Mouse (Mus musculus) forebrain, embryonic 12.5 days (tissue): Measurements from ENCODE around the gene E4f1. TPM values are rescaled to one million over a fixed set of nuclear protein-coding genes. Genes with fewer than 3 reads are reported as not detected.
A peak's percentile ranks its signal among the peaks of the same experiment; 100 is the strongest.

Experiments
- ATAC-seq: fragments of 200-750 bp; cut with Nextera tagmentation; 2 replicates; pipeline ENCODE4 v1.8.0; 2017; ENCODE audit warnings: moderate TSS enrichment; ENCODE audit not compliant: low FRiP score
- H3K27ac ChIP-seq: fragments of 300-500 bp; sonication (generic); 2 replicates; pipeline ENCODE4 v1.5.1; 2016; ENCODE audit warnings: mild to moderate bottlenecking
- H3K27me3 ChIP-seq: fragments of 300-500 bp; sonication (generic); 2 replicates; pipeline ENCODE4 v1.6.1; 2016; ENCODE audit warnings: mild to moderate bottlenecking
- H3K36me3 ChIP-seq: fragments of 300-500 bp; sonication (generic); replicated peaks from 2 replicates; pipeline ENCODE4 v1.6.1; 2016; ENCODE audit warnings: mild to moderate bottlenecking
- H3K4me1 ChIP-seq: fragments of 300-500 bp; sonication (generic); 2 replicates; pipeline ENCODE4 v1.6.1; 2016
- H3K4me2 ChIP-seq: fragments of 300-500 bp; sonication (generic); 2 replicates; pipeline ENCODE4 v1.6.1; 2016; ENCODE audit warnings: mild to moderate bottlenecking, moderate library complexity
- H3K4me3 ChIP-seq: fragments of 300-500 bp; sonication (generic); replicated peaks from 2 replicates; pipeline ENCODE4 v1.5.1; 2016; ENCODE audit warnings: mild to moderate bottlenecking
- H3K9ac ChIP-seq: fragments of 300-500 bp; sonication (generic); 2 replicates; pipeline ENCODE4 v1.6.1; 2016; ENCODE audit warnings: mild to moderate bottlenecking
- H3K9me3 ChIP-seq: fragments of 300-500 bp; sonication (generic); 2 replicates; pipeline ENCODE4 v1.6.1; 2016
- WGBS: fragments of 180-500 bp; shearing (Covaris S2); methylation state at CpG from one replicate; pipeline ENCODE4 v1.1.7; 2016; 5-methylcytosine and 5-hydroxymethylcytosine counted together
- polyA plus RNA-seq: library from polyadenylated mRNA; unstranded; fragments of >200 nt; fragmentation: Nextera tagmentation; extraction: Ambion mirVana; gene quantifications from 2 replicates; pipeline ENCODE4 v1.2.1, GENCODE M21; 2016

E4f1 gene
- polyA plus RNA-seq, 1 experiment from 2014 or later = 34.1 TPM

GRCm38 (mm10) chr17:24495443-24495842, 25.3 kb upstream of the E4f1 start:
- H3K4me3 ChIP-seq = no peak overlapping the region
- no peak overlapping the region for H3K27ac ChIP-seq
- no peak overlapping the region for H3K4me2 ChIP-seq
- ATAC-seq = no peak
- H3K36me3 ChIP-seq = peaks cover 45% of the 10 kb centered on the region
- no peaks in the 10 kb centered on the region for H3K9me3 ChIP-seq
- H3K27me3 ChIP-seq = no peaks in the 10 kb centered on the region
- 72% methylated on average over 3 of the region's 3 CpGs for WGBS
- no peak overlapping the region for H3K9ac ChIP-seq
- peaks cover 10% of the 10 kb centered on the region for H3K4me1 ChIP-seq

DNA sequence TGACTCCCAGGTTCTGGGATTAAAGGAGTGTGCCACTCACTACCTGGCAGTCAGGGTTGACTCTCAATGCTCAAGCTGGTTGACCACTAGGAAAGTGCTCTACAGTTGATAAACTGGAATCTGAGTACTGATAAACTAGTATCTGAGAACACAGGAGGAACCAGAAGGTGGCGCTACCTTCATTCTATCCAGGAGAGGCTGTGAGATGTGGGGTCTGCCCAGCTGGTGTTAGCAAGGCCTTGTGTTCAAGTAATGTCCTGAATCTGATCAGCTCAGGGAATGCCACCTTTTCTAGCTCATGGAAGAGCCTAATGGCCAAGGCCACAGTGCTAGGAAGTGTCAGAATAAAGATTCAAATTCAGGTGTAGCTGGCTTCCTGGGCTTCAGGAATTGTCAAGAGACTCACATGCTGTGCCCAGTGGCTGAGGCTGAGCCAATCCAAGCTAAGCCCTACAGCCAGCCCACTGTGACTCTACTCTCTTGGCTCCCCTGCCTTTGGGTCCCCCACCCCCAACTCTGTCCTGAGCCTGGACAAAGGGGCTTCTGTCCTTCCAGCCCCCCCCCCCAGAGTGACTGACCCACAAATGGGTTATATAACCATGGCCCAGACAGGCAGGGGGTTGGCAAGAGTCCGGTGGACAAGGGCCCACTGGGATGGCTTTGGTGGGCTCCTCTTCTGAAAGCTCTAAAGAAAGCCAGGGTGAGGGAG, 24.7 kb upstream of the E4f1 start:
- H3K4me2 ChIP-seq = no peak overlapping the region
- 0 out of 2 replicates have a peak overlapping the region, but pooled peaks have one; percentile 8 for H3K27ac ChIP-seq
- ATAC-seq = no peak
- peaks cover 2% of the 10 kb centered on the region; the same call in 1 of the 2 replicates for H3K27me3 ChIP-seq
- H3K9ac ChIP-seq = no peak overlapping the region
- H3K36me3 ChIP-seq = peaks cover 38% of the 10 kb centered on the region
- H3K9me3 ChIP-seq = no peaks in the 10 kb centered on the region
- WGBS = 38% methylated on average over 2 of the region's 2 CpGs
- H3K4me3 ChIP-seq = no peak overlapping the region
- H3K4me1 ChIP-seq = peaks cover 16% of the 10 kb centered on the region

DNA sequence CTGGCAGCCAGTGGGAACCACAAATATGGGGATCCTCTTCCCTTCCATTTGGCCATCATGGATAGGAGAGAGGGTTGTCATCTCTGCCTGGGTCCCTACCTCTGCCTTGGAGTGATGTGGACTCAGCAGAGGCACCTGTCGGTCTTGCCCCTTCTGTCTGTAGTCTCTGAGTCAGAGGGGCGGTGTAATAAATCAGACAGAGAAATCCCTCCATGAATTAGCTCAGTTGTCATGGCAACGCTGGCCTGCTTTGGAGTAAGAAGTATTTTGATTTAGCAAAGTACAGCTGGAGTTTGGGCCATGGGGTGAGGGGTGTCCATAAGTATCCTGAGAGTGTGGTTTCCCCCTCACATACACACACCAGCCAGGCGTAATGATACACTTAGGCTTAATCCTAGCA, 20.3 kb upstream of the E4f1 start:
- Histone ChIP-seq H3K9ac (no peak overlapping the region), H3K4me2 (peak overlapping the region; percentile 92), H3K9me3 (no peaks in the 10 kb centered on the region), H3K27me3 (peaks cover 15% of the 10 kb centered on the region), H3K4me1 (peaks cover 36% of the 10 kb centered on the region), H3K27ac (peak overlapping the region; percentile 90), H3K4me3 (0 out of 2 replicates have a peak overlapping the region, but pooled peaks have one; percentile 2), H3K36me3 (no peaks in the 10 kb centered on the region)
- no peak for ATAC-seq
- WGBS = 68% methylated on average over 4 of the region's 4 CpGs

DNA sequence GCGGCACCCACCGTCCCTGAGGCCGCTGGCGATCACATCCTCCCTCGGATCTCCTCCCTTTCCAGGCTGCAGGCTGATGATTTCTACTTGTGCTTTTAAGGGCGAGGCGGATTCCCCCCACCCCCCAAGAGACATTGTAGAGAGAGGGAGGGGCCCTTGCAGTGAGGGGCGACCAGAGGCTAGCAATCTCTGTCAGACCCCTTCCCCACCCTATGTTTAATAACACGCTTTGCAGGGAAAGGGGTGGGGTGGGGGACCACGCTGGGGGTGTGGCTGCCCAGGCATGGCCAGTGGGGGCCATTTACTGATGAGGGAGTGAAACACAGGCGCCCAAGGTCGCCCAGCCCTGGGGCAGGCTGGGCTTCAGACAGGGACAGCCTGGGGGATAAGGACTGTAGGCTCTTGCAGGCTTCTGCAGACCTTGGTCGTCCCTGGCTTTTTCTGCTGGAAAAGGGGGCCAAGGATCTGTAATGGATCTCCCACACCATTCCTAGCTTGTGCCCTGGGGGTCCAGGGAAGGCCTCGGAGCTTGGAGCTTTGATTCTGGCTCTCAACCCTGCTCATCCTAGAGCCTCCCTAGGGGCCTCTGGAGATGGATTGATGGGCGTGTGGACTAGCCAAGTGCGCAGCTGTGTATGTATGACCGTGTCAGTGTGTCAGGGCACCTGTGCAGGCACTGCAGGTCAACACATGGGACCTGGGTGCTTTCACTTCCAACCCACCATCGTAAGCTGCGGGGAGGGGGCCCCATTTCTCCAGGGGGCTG, 19.3 kb upstream of the E4f1 start:
- 22% methylated on average over 18 of the region's 19 CpGs for WGBS
- Histone ChIP-seq H3K27me3 (peaks cover 15% of the 10 kb centered on the region), H3K4me2 (peak overlapping the region; percentile 92), H3K9ac (peak overlapping the region; percentile 90), H3K4me1 (peaks cover 40% of the 10 kb centered on the region), H3K4me3 (peak overlapping the region; percentile 88), H3K27ac (peak overlapping the region; percentile 90), H3K9me3 (no peaks in the 10 kb centered on the region), H3K36me3 (no peaks in the 10 kb centered on the region)
- ATAC-seq = peak; percentile 39

- peak; percentile 82 for ATAC-seq
- Histone ChIP-seq H3K27me3 (peaks cover 15% of the 10 kb centered on the region), H3K9me3 (no peaks in the 10 kb centered on the region), H3K27ac (peak overlapping the region; percentile 90), H3K4me1 (peaks cover 40% of the 10 kb centered on the region), H3K36me3 (no peaks in the 10 kb centered on the region), H3K9ac (peak overlapping the region; percentile 90), H3K4me3 (peak overlapping the region; percentile 88), H3K4me2 (peak overlapping the region; percentile 92)
- under 1% methylated on average over 54 of the region's 81 CpGs for WGBS
Measured at GRCm38 (mm10) chr17:24488662-24489264, 18.6 kb upstream of the E4f1 start.

DNA sequence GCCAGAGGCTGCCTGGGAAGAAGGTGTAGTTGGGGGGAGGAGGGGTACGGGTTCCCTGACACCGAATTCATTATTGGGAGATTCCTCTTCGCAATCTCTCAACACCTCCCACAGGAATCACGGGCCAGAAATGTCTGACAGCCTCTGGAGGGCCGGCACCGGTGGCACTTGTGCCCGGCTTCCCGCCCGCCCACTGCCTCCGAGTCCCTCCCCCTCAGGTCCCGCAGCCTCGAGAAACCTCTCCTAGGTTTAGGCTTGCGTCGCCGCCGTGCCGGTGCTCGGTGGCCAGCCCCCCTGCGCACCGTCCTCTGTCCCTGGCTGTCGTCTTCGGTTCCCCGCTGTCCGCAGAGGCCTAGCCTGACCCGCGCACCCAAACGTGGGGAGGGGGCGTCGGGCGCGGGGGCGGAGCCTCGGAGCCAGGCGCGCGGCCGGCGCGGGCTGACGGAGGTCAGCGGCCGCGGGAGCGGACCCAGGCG, 18.1 kb upstream of the E4f1 start, which contains the start of gene Caskin1:
Caskin1 (plus strand) TSS at position 416 of the 476 bp plus-strand sequence.
- Histone ChIP-seq H3K36me3 (no peaks in the 10 kb centered on the region), H3K4me1 (peaks cover 40% of the 10 kb centered on the region), H3K9ac (peak within 1 kb of the TSS; percentile 90), H3K4me2 (peak within 1 kb of the TSS; percentile 92), H3K4me3 (peak within 1 kb of the TSS; percentile 88), H3K27ac (peak within 1 kb of the TSS; percentile 90), H3K9me3 (no peaks in the 10 kb centered on the region), H3K27me3 (peaks cover 15% of the 10 kb centered on the region)
- peak; percentile 72 for ATAC-seq
- WGBS = under 1% methylated on average over 45 of the region's 45 CpGs

GRCm38 (mm10) chr17:24485090-24485860, 15.2 kb upstream of the E4f1 start:
- peaks cover 30% of the 10 kb centered on the region for H3K4me1 ChIP-seq
- H3K9ac ChIP-seq = peak overlapping the region; percentile 29; the same call in 1 of the 2 replicates
- H3K4me2 ChIP-seq = peak overlapping the region; percentile 6; the same call in 1 of the 2 replicates
- no peak for ATAC-seq
- H3K36me3 ChIP-seq = no peaks in the 10 kb centered on the region
- H3K27ac ChIP-seq = peak overlapping the region; percentile 53; the same call in 1 of the 2 replicates
- H3K4me3 ChIP-seq = no peak overlapping the region
- peaks cover 15% of the 10 kb centered on the region for H3K27me3 ChIP-seq
- 47% methylated on average over 11 of the region's 11 CpGs for WGBS
- no peaks in the 10 kb centered on the region for H3K9me3 ChIP-seq

DNA sequence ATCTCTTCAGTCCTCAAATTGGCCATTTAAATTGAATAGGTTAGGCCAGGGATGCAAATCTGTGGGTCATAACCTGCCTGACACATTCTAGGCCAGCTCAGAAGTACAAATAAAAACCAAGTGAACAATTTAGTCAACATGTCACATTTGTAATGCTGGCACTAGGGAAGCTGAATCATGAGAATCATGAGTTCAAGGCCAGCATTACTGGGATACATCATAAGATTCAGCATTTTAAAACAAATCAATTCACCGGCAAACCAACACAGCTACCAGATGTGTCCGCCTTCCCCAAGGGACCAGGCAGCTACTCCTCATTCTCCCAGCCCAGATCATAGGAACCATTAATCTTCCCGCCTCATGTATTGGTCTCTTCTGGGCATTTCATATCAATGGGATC, 13.4 kb upstream of the E4f1 start:
- peaks cover 24% of the 10 kb centered on the region for H3K4me1 ChIP-seq
- peaks cover 11% of the 10 kb centered on the region for H3K27me3 ChIP-seq
- no peaks in the 10 kb centered on the region for H3K36me3 ChIP-seq
- no peak overlapping the region for H3K9ac ChIP-seq
- no peak for ATAC-seq
- H3K27ac ChIP-seq = no peak overlapping the region
- 88% methylated on average over 3 of the region's 3 CpGs for WGBS
- no peak overlapping the region for H3K4me2 ChIP-seq
- H3K4me3 ChIP-seq = no peak overlapping the region
- H3K9me3 ChIP-seq = no peaks in the 10 kb centered on the region

- Histone ChIP-seq H3K4me3 (no peak overlapping the region), H3K9me3 (no peaks in the 10 kb centered on the region), H3K9ac (no peak overlapping the region), H3K4me2 (no peak overlapping the region), H3K36me3 (peaks cover 10% of the 10 kb centered on the region), H3K4me1 (peaks cover 26% of the 10 kb centered on the region), H3K27me3 (no peaks in the 10 kb centered on the region), H3K27ac (no peak overlapping the region)
- no peak for ATAC-seq
- 95% methylated on average over 20 of the region's 20 CpGs for WGBS
Measured at GRCm38 (mm10) chr17:24481027-24481815, 11.1 kb upstream of the E4f1 start.

GRCm38 (mm10) chr17:24480201-24480826, 10.2 kb upstream of the E4f1 start:
- Histone ChIP-seq H3K4me2 (no peak overlapping the region), H3K9me3 (no peaks in the 10 kb centered on the region), H3K4me3 (no peak overlapping the region), H3K4me1 (peaks cover 21% of the 10 kb centered on the region), H3K27me3 (no peaks in the 10 kb centered on the region), H3K9ac (no peak overlapping the region; the same call in 1 of the 2 replicates), H3K36me3 (peaks cover 19% of the 10 kb centered on the region), H3K27ac (no peak overlapping the region; the same call in 1 of the 2 replicates)
- ATAC-seq = no peak
- 52% methylated on average over 3 of the region's 3 CpGs for WGBS
